Mouse (Mus musculus): Measurements from ENCODE around the gene H13. TPM values are rescaled to one million over a fixed set of nuclear protein-coding genes. Genes with fewer than 3 reads are reported as not detected.

Gene H13
- polyA plus RNA-seq, 1 experiment from 2014 or later = 129 TPM

- Histone ChIP-seq H3K4me2 (replicated peaks) (peak overlapping the region; percentile 90), H3K27me3 (no peaks in the 10 kb centered on the region), H3K27ac (peak overlapping the region; percentile 94), H3K9me3 (no peaks in the 10 kb centered on the region), H3K4me1 (peaks cover 48% of the 10 kb centered on the region), H3K4me3 (peak overlapping the region; percentile 68), H3K9ac (peak overlapping the region; percentile 80), H3K36me3 (no peaks in the 10 kb centered on the region)
- no peak for ATAC-seq (ENCODE audit: insufficient number of reproducible peaks, insufficient read depth, low FRiP score, low TSS enrichment)
- WGBS = 5% methylated on average over 10 of the region's 10 CpGs
Measured at GRCm38 (mm10) chr2:152737306-152738221, 68.3 kb downstream of the H13 start.

GRCm38 (mm10) chr2:152738341-152738740 lies 69.1 kb downstream of the H13 start:
- WGBS = 30% methylated on average over 2 of the region's 2 CpGs
- Histone ChIP-seq H3K9ac (peak overlapping the region; percentile 80), H3K4me3 (peak overlapping the region; percentile 68), H3K36me3 (no peaks in the 10 kb centered on the region), H3K9me3 (no peaks in the 10 kb centered on the region), H3K4me1 (peaks cover 50% of the 10 kb centered on the region), H3K27ac (peak overlapping the region; percentile 94), H3K27me3 (no peaks in the 10 kb centered on the region), H3K4me2 (replicated peaks) (peak overlapping the region; percentile 90)
- no peak for ATAC-seq (ENCODE audit: insufficient number of reproducible peaks, insufficient read depth, low FRiP score, low TSS enrichment)

GRCm38 (mm10) chr2:152739031-152739841 lies 70.0 kb downstream of the H13 start:
- under 1% methylated on average over 34 of the region's 36 CpGs for WGBS
- ATAC-seq (ENCODE audit: insufficient number of reproducible peaks, insufficient read depth, low FRiP score, low TSS enrichment) = peak; percentile 79
- Histone ChIP-seq H3K9me3 (no peaks in the 10 kb centered on the region), H3K27me3 (no peaks in the 10 kb centered on the region), H3K4me2 (replicated peaks) (peak overlapping the region; percentile 90), H3K36me3 (no peaks in the 10 kb centered on the region), H3K4me3 (peak overlapping the region; percentile 68), H3K4me1 (peaks cover 46% of the 10 kb centered on the region), H3K9ac (peak overlapping the region; percentile 32; the same call in 1 of the 2 replicates), H3K27ac (peak overlapping the region; percentile 94)

- Histone ChIP-seq H3K9ac (0 out of 2 replicates have a peak overlapping the region, but pooled peaks have one; percentile 32), H3K27me3 (no peaks in the 10 kb centered on the region), H3K27ac (peak overlapping the region; percentile 94), H3K9me3 (no peaks in the 10 kb centered on the region), H3K36me3 (no peaks in the 10 kb centered on the region), H3K4me2 (replicated peaks) (peak overlapping the region; percentile 90), H3K4me1 (peaks cover 40% of the 10 kb centered on the region), H3K4me3 (0 out of 2 replicates have a peak overlapping the region, but pooled peaks have one; percentile 68)
- 11% methylated on average over 3 of the region's 3 CpGs for WGBS
- ATAC-seq (ENCODE audit: insufficient number of reproducible peaks, insufficient read depth, low FRiP score, low TSS enrichment) = 0 out of 2 replicates have a peak, but pooled peaks have one; percentile 2
Measured at GRCm38 (mm10) chr2:152739842-152740260, 70.6 kb downstream of the H13 start.

GRCm38 (mm10) chr2:152740490-152740889 lies 71.2 kb downstream of the H13 start:
- no peak overlapping the region for H3K9ac ChIP-seq
- H3K27ac ChIP-seq = peak overlapping the region; percentile 94
- 55% methylated on average over 5 of the region's 5 CpGs for WGBS
- ATAC-seq (ENCODE audit: insufficient number of reproducible peaks, insufficient read depth, low FRiP score, low TSS enrichment) = no peak
- no peaks in the 10 kb centered on the region for H3K27me3 ChIP-seq
- peaks cover 40% of the 10 kb centered on the region for H3K4me1 ChIP-seq
- H3K4me3 ChIP-seq = no peak overlapping the region
- no peaks in the 10 kb centered on the region for H3K36me3 ChIP-seq
- no peaks in the 10 kb centered on the region for H3K9me3 ChIP-seq
- no peak overlapping the region for H3K4me2 ChIP-seq (replicated peaks)

- H3K4me2 ChIP-seq (replicated peaks) = peak overlapping the region; percentile 27
- H3K27me3 ChIP-seq = no peaks in the 10 kb centered on the region
- no peak overlapping the region for H3K4me3 ChIP-seq
- WGBS = 37% methylated on average over 14 of the region's 14 CpGs
- no peaks in the 10 kb centered on the region for H3K36me3 ChIP-seq
- no peak for ATAC-seq (ENCODE audit: insufficient number of reproducible peaks, insufficient read depth, low FRiP score, low TSS enrichment)
- H3K4me1 ChIP-seq = peaks cover 40% of the 10 kb centered on the region
- H3K9me3 ChIP-seq = no peaks in the 10 kb centered on the region
- peak overlapping the region; percentile 88 for H3K27ac ChIP-seq
- peak overlapping the region; percentile 22; the same call in 1 of the 2 replicates for H3K9ac ChIP-seq
Measured at GRCm38 (mm10) chr2:152741153-152742041, 72.1 kb downstream of the H13 start.

GRCm38 (mm10) chr2:152742435-152742834 lies 73.2 kb downstream of the H13 start:
- 22% methylated on average over 10 of the region's 10 CpGs for WGBS
- Histone ChIP-seq H3K4me2 (replicated peaks) (no peak overlapping the region; the same call in 1 of the 2 replicates), H3K4me1 (peaks cover 39% of the 10 kb centered on the region)

GRCm38 (mm10) chr2:152753944-152754711 lies 84.9 kb downstream of the H13 start, which contains the start of gene Cox4i2:
Cox4i2 (plus strand) TSS chr2:152754173.
- no peaks in the 10 kb centered on the region for H3K9me3 ChIP-seq
- no peak within 1 kb of the TSS for H3K27ac ChIP-seq
- 2% methylated on average over 30 of the region's 30 CpGs for WGBS
- peak within 1 kb of the TSS; percentile 34 for H3K4me3 ChIP-seq
- no peaks in the 10 kb centered on the region for H3K36me3 ChIP-seq
- peak; percentile 24; the same call in 1 of the 2 replicates for ATAC-seq (ENCODE audit: insufficient number of reproducible peaks, insufficient read depth, low FRiP score, low TSS enrichment)
- H3K4me2 ChIP-seq (replicated peaks) = peak within 1 kb of the TSS; percentile 65
- peaks cover 18% of the 10 kb centered on the region for H3K4me1 ChIP-seq
- H3K9ac ChIP-seq = peak within 1 kb of the TSS; percentile 40; the same call in 1 of the 2 replicates
- H3K27me3 ChIP-seq = no peaks in the 10 kb centered on the region

More at GRCm38 (mm10) chr2:152742435-152742834, 73.2 kb downstream of the H13 start:
- no peak for ATAC-seq (ENCODE audit: insufficient number of reproducible peaks, insufficient read depth, low FRiP score, low TSS enrichment)
- Histone ChIP-seq H3K9me3 (no peaks in the 10 kb centered on the region), H3K36me3 (no peaks in the 10 kb centered on the region), H3K4me3 (no peak overlapping the region), H3K27me3 (no peaks in the 10 kb centered on the region), H3K9ac (no peak overlapping the region), H3K27ac (peak overlapping the region; percentile 88)

GRCm38 (mm10) chr2:152756474-152757393 lies 87.5 kb downstream of the H13 start:
- peaks cover 18% of the 10 kb centered on the region for H3K4me1 ChIP-seq
- 62% methylated on average over 17 of the region's 17 CpGs for WGBS
- H3K9ac ChIP-seq = no peak overlapping the region
- no peak overlapping the region for H3K27ac ChIP-seq
- no peaks in the 10 kb centered on the region for H3K9me3 ChIP-seq
- H3K36me3 ChIP-seq = no peaks in the 10 kb centered on the region
- ATAC-seq (ENCODE audit: insufficient number of reproducible peaks, insufficient read depth, low FRiP score, low TSS enrichment) = no peak
- H3K4me2 ChIP-seq (replicated peaks) = no peak overlapping the region
- no peak overlapping the region for H3K4me3 ChIP-seq
- H3K27me3 ChIP-seq = no peaks in the 10 kb centered on the region
